Mouse (Mus musculus) ES-Bruce4 (cell line): ENCODE results near the gene Ankrd11. TPM values are rescaled to one million over a fixed set of nuclear protein-coding genes. Genes with fewer than 3 reads are reported as not detected.

ENCODE experiments used
- H3K27ac ChIP-seq: 2 replicates; pipeline ENCODE4 v1.5.1; 2012; ENCODE audit warnings: low read length, inconsistent platforms; ENCODE audit not compliant: insufficient read depth
- H3K27me3 ChIP-seq: 2 replicates; pipeline ENCODE4 v1.6.1; 2012; ENCODE audit warnings: mild to moderate bottlenecking, low read length, inconsistent platforms; ENCODE audit not compliant: control insufficient read depth, poor library complexity, insufficient read depth, severe bottlenecking
- H3K36me3 ChIP-seq: 2 replicates; pipeline ENCODE4 v1.6.1; 2012; ENCODE audit warnings: inconsistent platforms, mild to moderate bottlenecking, low read length, moderate library complexity; ENCODE audit not compliant: control insufficient read depth, poor library complexity, insufficient read depth, severe bottlenecking
- H3K4me1 ChIP-seq: one replicate; pipeline ENCODE4 v1.8.1; 2011; ENCODE audit warnings: low read length; ENCODE audit not compliant: control insufficient read depth, insufficient read depth
- H3K4me3 ChIP-seq: 2 replicates; pipeline ENCODE4 v1.5.1; 2011; ENCODE audit warnings: low read depth, mild to moderate bottlenecking, low read length
- H3K9ac ChIP-seq: 2 replicates; pipeline ENCODE4 v1.6.1; 2012; ENCODE audit warnings: low read depth, mild to moderate bottlenecking, inconsistent platforms; ENCODE audit not compliant: poor library complexity, severe bottlenecking
- H3K9me3 ChIP-seq: replicated peaks from 2 replicates; pipeline ENCODE4 v1.6.1; 2012; ENCODE audit warnings: mild to moderate bottlenecking, low read length, inconsistent platforms; ENCODE audit not compliant: control insufficient read depth, poor library complexity, insufficient read depth, severe bottlenecking
- CTCF ChIP-seq: IDR thresholded peaks from one replicate; pipeline ENCODE4 v1.8.1; 2011; ENCODE audit warnings: low read depth, low read length
- EP300 ChIP-seq: IDR thresholded peaks from 2 replicates; pipeline ENCODE4 v1.6.1; 2011; ENCODE audit warnings: low read depth, low read length; ENCODE audit not compliant: insufficient read depth
- POLR2A ChIP-seq: IDR thresholded peaks from one replicate; pipeline ENCODE4 v1.8.1; 2011; ENCODE audit warnings: low read length; ENCODE audit not compliant: insufficient read depth
- polyA plus RNA-seq: library from polyadenylated mRNA; stranded (reverse); fragments of >200 nt; gene quantifications from 2 replicates; pipeline ENCODE4 v1.2.4, GENCODE M21; 2011; ENCODE audit warnings: low read depth; ENCODE audit not compliant: missing spikeins, insufficient read depth, insufficient read length

Gene Ankrd11
- polyA plus RNA-seq, 1 experiment: 148 TPM

GRCm38 (mm10) chr8:122853340-122853771 is 188.7 kb downstream of the Ankrd11 start:
- no peak overlapping the region for H3K9ac ChIP-seq
- no peaks in the 10 kb centered on the region for H3K9me3 ChIP-seq
- no peak for TF ChIP-seq EP300
- TF ChIP-seq CTCF: no peak
- TF ChIP-seq POLR2A: no peak
- no peak overlapping the region for H3K27ac ChIP-seq
- H3K4me1 ChIP-seq: no peaks in the 10 kb centered on the region
- H3K27me3 ChIP-seq: no peaks in the 10 kb centered on the region
- no peak overlapping the region for H3K4me3 ChIP-seq
- H3K36me3 ChIP-seq: no peaks in the 10 kb centered on the region

GRCm38 (mm10) chr8:122852546-122852905 is 189.6 kb downstream of the Ankrd11 start:
- Histone ChIP-seq H3K27me3 (no peaks in the 10 kb centered on the region), H3K9ac (no peak overlapping the region), H3K36me3 (no peaks in the 10 kb centered on the region), H3K4me3 (no peak overlapping the region), H3K9me3 (no peaks in the 10 kb centered on the region), H3K27ac (no peak overlapping the region), H3K4me1 (no peaks in the 10 kb centered on the region)
- TF ChIP-seq EP300 (no peak), POLR2A (no peak), CTCF (no peak)

- H3K27me3 ChIP-seq: no peaks in the 10 kb centered on the region
- H3K9me3 ChIP-seq: no peaks in the 10 kb centered on the region
- H3K4me1 ChIP-seq: no peaks in the 10 kb centered on the region
- no peak for TF ChIP-seq POLR2A
- TF ChIP-seq EP300: no peak
- no peak for TF ChIP-seq CTCF
- H3K9ac ChIP-seq: no peak overlapping the region
- no peak overlapping the region for H3K4me3 ChIP-seq
- H3K27ac ChIP-seq: no peak overlapping the region
- H3K36me3 ChIP-seq: no peaks in the 10 kb centered on the region
These were observed 190.2 kb downstream of the Ankrd11 start for GRCm38 (mm10) chr8:122851692-122852545.

- H3K27ac ChIP-seq: no peak overlapping the region
These were observed 191.3 kb downstream of the Ankrd11 start for GRCm38 (mm10) chr8:122850641-122851240.

GRCm38 (mm10) chr8:122849152-122849910 is 192.7 kb downstream of the Ankrd11 start:
- TF ChIP-seq CTCF (no peak), EP300 (no peak), POLR2A (no peak)
- Histone ChIP-seq H3K27ac (no peak overlapping the region), H3K36me3 (no peaks in the 10 kb centered on the region), H3K27me3 (no peaks in the 10 kb centered on the region), H3K4me3 (no peak overlapping the region), H3K9ac (no peak overlapping the region), H3K9me3 (no peaks in the 10 kb centered on the region), H3K4me1 (no peaks in the 10 kb centered on the region)

More at GRCm38 (mm10) chr8:122850641-122851240, 191.3 kb downstream of the Ankrd11 start:
- Histone ChIP-seq H3K36me3 (no peaks in the 10 kb centered on the region), H3K9me3 (no peaks in the 10 kb centered on the region), H3K9ac (no peak overlapping the region), H3K4me1 (no peaks in the 10 kb centered on the region), H3K27me3 (no peaks in the 10 kb centered on the region), H3K4me3 (no peak overlapping the region)
- TF ChIP-seq EP300 (no peak), CTCF (no peak), POLR2A (no peak)
